Mouse (Mus musculus) testis, adult 2 months (tissue): ENCODE data around the gene Tchh. TPM values are rescaled to one million over a fixed set of nuclear protein-coding genes. Genes with fewer than 3 reads are reported as not detected.
"Not testable (repeated sequence)": the region's sequence is repeated elsewhere in the genome, so short reads cannot be mapped to it uniquely, and the experiment has no call there.

Experiments
- H3K27ac ChIP-seq: fragments of 200-500 bp; 2 replicates; pipeline ENCODE4 v1.5.1; 2012; ENCODE audit warnings: low read depth, low read length; ENCODE audit not compliant: control insufficient read depth, insufficient read depth
- H3K27me3 ChIP-seq: fragments of 200-500 bp; 2 replicates; pipeline ENCODE4 v1.6.1; 2012; ENCODE audit warnings: mild to moderate bottlenecking, low read length, moderate library complexity; ENCODE audit not compliant: control insufficient read depth, insufficient read depth
- H3K36me3 ChIP-seq: fragments of 200-500 bp; 2 replicates; pipeline ENCODE4 v1.6.1; 2012; ENCODE audit warnings: mild to moderate bottlenecking, low read length; ENCODE audit not compliant: control insufficient read depth, insufficient read depth
- H3K4me1 ChIP-seq: fragments of 200-500 bp; 2 replicates; pipeline ENCODE4 v1.6.1; 2012; ENCODE audit warnings: low read length; ENCODE audit not compliant: control insufficient read depth, insufficient read depth
- H3K4me3 ChIP-seq: fragments of 200-500 bp; 2 replicates; pipeline ENCODE4 v1.5.1; 2012; ENCODE audit warnings: low read depth, mild to moderate bottlenecking, low read length, moderate library complexity, mixed read lengths; ENCODE audit not compliant: control insufficient read depth
- CTCF ChIP-seq: fragments of 200-500 bp; IDR thresholded peaks from 2 replicates; pipeline ENCODE4 v1.5.1; 2012; ENCODE audit warnings: low read depth, mild to moderate bottlenecking, inconsistent platforms, low read length, moderate library complexity; ENCODE audit not compliant: control insufficient read depth, insufficient read depth, insufficient replicate concordance
- POLR2A ChIP-seq: fragments of 200-500 bp; IDR thresholded peaks from 2 replicates; pipeline ENCODE4 v1.6.1; 2012; ENCODE audit warnings: low read depth, mild to moderate bottlenecking, inconsistent platforms, low read length, moderate library complexity; ENCODE audit not compliant: control insufficient read depth
- polyA plus RNA-seq: library from polyadenylated mRNA; depleted of rRNA; stranded (reverse); fragments of >200 nt; gene quantifications from 2 replicates; pipeline ENCODE4 v1.2.3, GENCODE M21; 2012

Gene Tchh
- polyA plus RNA-seq, 1 experiment = 0.21 TPM

- no peak overlapping the region for H3K27ac ChIP-seq
- peaks cover 4% of the 10 kb centered on the region; the same call in 1 of the 2 replicates for H3K27me3 ChIP-seq
- no peaks in the 10 kb centered on the region for H3K36me3 ChIP-seq
- H3K4me1 ChIP-seq = peaks cover 27% of the 10 kb centered on the region
- no peak for TF ChIP-seq CTCF
- no peak for TF ChIP-seq POLR2A
- peak overlapping the region; percentile 85 for H3K4me3 ChIP-seq
Measured at GRCm38 (mm10) chr3:93444343-93445164, 2.4 kb downstream of the Tchh start.

GRCm38 (mm10) chr3:93445165-93445705 is 3.1 kb downstream of the Tchh start:
- H3K27ac ChIP-seq = no peak overlapping the region
- H3K27me3 ChIP-seq = peaks cover 4% of the 10 kb centered on the region; the same call in 1 of the 2 replicates
- no peaks in the 10 kb centered on the region for H3K36me3 ChIP-seq
- peak overlapping the region; percentile 85 for H3K4me3 ChIP-seq
- TF ChIP-seq CTCF (no peak), POLR2A (no peak)
- H3K4me1 ChIP-seq = peaks cover 27% of the 10 kb centered on the region

GRCm38 (mm10) chr3:93446128-93446755 is 4.1 kb downstream of the Tchh start:
- no peak for TF ChIP-seq POLR2A
- H3K27me3 ChIP-seq = peaks cover 4% of the 10 kb centered on the region; the same call in 1 of the 2 replicates
- no peaks in the 10 kb centered on the region for H3K36me3 ChIP-seq
- H3K4me1 ChIP-seq = peaks cover 27% of the 10 kb centered on the region
- no peak overlapping the region for H3K27ac ChIP-seq
- peak overlapping the region; percentile 85 for H3K4me3 ChIP-seq

GRCm38 (mm10) chr3:93446756-93447137 is 4.6 kb downstream of the Tchh start:
- Histone ChIP-seq H3K4me1 (peaks cover 27% of the 10 kb centered on the region), H3K4me3 (peak overlapping the region; percentile 85)
- not testable (repeated sequence) for H3K27ac ChIP-seq, H3K36me3 ChIP-seq, H3K27me3 ChIP-seq

- Histone ChIP-seq H3K27me3 (peaks cover 4% of the 10 kb centered on the region; the same call in 1 of the 2 replicates), H3K4me1 (peaks cover 27% of the 10 kb centered on the region), H3K27ac (no peak overlapping the region), H3K36me3 (no peaks in the 10 kb centered on the region), H3K4me3 (peak overlapping the region; percentile 85)
- TF ChIP-seq CTCF = no peak
- TF ChIP-seq POLR2A = peak; percentile 68; the same call in 1 of the 2 replicates
Measured at GRCm38 (mm10) chr3:93447138-93447841, 5.2 kb downstream of the Tchh start.

GRCm38 (mm10) chr3:93466556-93466955 is 24.4 kb downstream of the Tchh start:
- no peak overlapping the region for H3K27ac ChIP-seq
- H3K4me1 ChIP-seq = no peaks in the 10 kb centered on the region
- TF ChIP-seq CTCF (no peak), POLR2A (no peak)
- H3K4me3 ChIP-seq = no peak overlapping the region
- no peaks in the 10 kb centered on the region for H3K27me3 ChIP-seq
- H3K36me3 ChIP-seq = no peaks in the 10 kb centered on the region

- Histone ChIP-seq H3K27ac (no peak overlapping the region), H3K4me3 (no peak overlapping the region)
- TF ChIP-seq CTCF (no peak), POLR2A (no peak)
Measured at GRCm38 (mm10) chr3:93467130-93467529, 25.0 kb downstream of the Tchh start.

More at GRCm38 (mm10) chr3:93467130-93467529, 25.0 kb downstream of the Tchh start:
- H3K4me1 ChIP-seq = no peaks in the 10 kb centered on the region
- H3K27me3 ChIP-seq = no peaks in the 10 kb centered on the region
- H3K36me3 ChIP-seq = no peaks in the 10 kb centered on the region
